Mouse (Mus musculus) kidney, postnatal 0 days (tissue): Measurements from ENCODE around the gene Ccdc97. TPM values are rescaled to one million over a fixed set of nuclear protein-coding genes. Genes with fewer than 3 reads are reported as not detected.

ENCODE experiments used
- ATAC-seq: fragments of 200-750 bp; cut with Nextera tagmentation; replicated peaks from 2 replicates; pipeline ENCODE4 v1.8.0; 2017; ENCODE audit warnings: low read depth, moderate number of reproducible peaks, moderate TSS enrichment, moderate library complexity; ENCODE audit not compliant: low FRiP score
- DNase-seq: peaks from one replicate; pipeline ENCODE4 v3.0.0-alpha.2; 2016; ENCODE audit warnings: low spot score
- H3K27ac ChIP-seq: fragments of 300-500 bp; sonication (generic); 2 replicates; pipeline ENCODE4 v1.5.1; 2014; ENCODE audit warnings: mild to moderate bottlenecking
- H3K27me3 ChIP-seq: fragments of 300-500 bp; sonication (generic); 2 replicates; pipeline ENCODE4 v1.6.1; 2014; ENCODE audit warnings: low read length, mixed read lengths; ENCODE audit not compliant: insufficient read depth
- H3K36me3 ChIP-seq: fragments of 300-500 bp; sonication (generic); 2 replicates; pipeline ENCODE4 v1.6.1; 2014; ENCODE audit warnings: low read length, mixed read lengths; ENCODE audit not compliant: insufficient read depth
- H3K4me1 ChIP-seq: fragments of 300-500 bp; sonication (generic); replicated peaks from 2 replicates; pipeline ENCODE4 v1.6.1; 2014; ENCODE audit warnings: antibody characterized with exemption, low read length, mixed read lengths; ENCODE audit not compliant: insufficient read depth
- H3K4me2 ChIP-seq: fragments of 300-500 bp; sonication (generic); 2 replicates; pipeline ENCODE4 v1.6.1; 2014; ENCODE audit warnings: mild to moderate bottlenecking, low read length, moderate library complexity, mixed read lengths
- H3K4me3 ChIP-seq: fragments of 300-500 bp; sonication (generic); replicated peaks from 2 replicates; pipeline ENCODE4 v1.5.1; 2014; ENCODE audit warnings: low read depth, low read length
- H3K9ac ChIP-seq: fragments of 300-500 bp; sonication (generic); 2 replicates; pipeline ENCODE4 v1.6.1; 2014; ENCODE audit warnings: low read depth, low read length
- H3K9me3 ChIP-seq: fragments of 300-500 bp; sonication (generic); replicated peaks from 2 replicates; pipeline ENCODE4 v1.6.1; 2016; ENCODE audit warnings: low read length, inconsistent platforms, mixed read lengths
- CTCF ChIP-seq: IDR thresholded peaks from 2 replicates; pipeline ENCODE4 v1.5.1; 2016; ENCODE audit warnings: antibody characterized with exemption, low read depth, mild to moderate bottlenecking, moderate library complexity
- WGBS: fragments of 180-500 bp; shearing (Covaris S2); extraction: QIAGEN DNeasy Blood & Tissue Kit; methylation state at CpG from one replicate; pipeline ENCODE4 v1.1.7; 2014; 5-methylcytosine and 5-hydroxymethylcytosine counted together
- polyA plus RNA-seq: library from polyadenylated mRNA; unstranded; fragments of >200 nt; fragmentation: Nextera tagmentation; extraction: Ambion mirVana; gene quantifications from 2 replicates; pipeline ENCODE4 v1.2.1, GENCODE M21; 2015

Ccdc97 gene
- polyA plus RNA-seq, 1 experiment from 2014 or later: 19.4 TPM

DNA sequence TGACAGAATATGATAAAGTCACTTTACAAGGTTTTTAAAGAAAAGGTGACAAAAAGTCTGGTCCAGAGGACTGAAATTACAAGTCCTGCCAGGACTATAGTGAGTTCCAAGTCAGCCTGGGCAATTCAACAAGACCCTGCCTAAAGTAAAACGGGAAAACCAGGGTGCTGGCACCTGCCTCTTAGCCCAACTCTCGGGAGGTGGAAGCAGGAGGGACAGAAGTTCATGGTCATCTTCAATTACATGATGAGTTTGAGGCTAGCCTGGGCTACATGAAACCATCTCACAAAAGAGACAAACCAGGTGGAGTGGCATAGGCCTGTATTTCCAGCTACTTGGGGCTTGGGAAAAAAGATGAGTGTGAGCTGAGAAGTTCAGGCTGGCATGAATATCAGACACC lies 47.2 kb downstream of the Ccdc97 start:
- no peak for ATAC-seq
- WGBS: 69% methylated on average over 2 of the region's 2 CpGs
- no peak for DNase-seq
- peaks cover 11% of the 10 kb centered on the region; the same call in 1 of the 2 replicates for H3K36me3 ChIP-seq
- no peak overlapping the region for H3K4me3 ChIP-seq
- H3K27ac ChIP-seq: no peak overlapping the region
- H3K4me2 ChIP-seq: no peak overlapping the region
- H3K27me3 ChIP-seq: no peaks in the 10 kb centered on the region
- no peaks in the 10 kb centered on the region for H3K4me1 ChIP-seq
- H3K9ac ChIP-seq: no peak overlapping the region
- no peaks in the 10 kb centered on the region for H3K9me3 ChIP-seq
- no peak for TF ChIP-seq CTCF

GRCm38 (mm10) chr7:25670096-25670495 lies 48.8 kb downstream of the Ccdc97 start:
- peaks cover 13% of the 10 kb centered on the region; the same call in 1 of the 2 replicates for H3K36me3 ChIP-seq
- no peak overlapping the region for H3K9ac ChIP-seq
- no peak overlapping the region for H3K27ac ChIP-seq
- no peaks in the 10 kb centered on the region for H3K9me3 ChIP-seq
- no peaks in the 10 kb centered on the region for H3K27me3 ChIP-seq
- no peaks in the 10 kb centered on the region for H3K4me1 ChIP-seq
- DNase-seq: no peak
- TF ChIP-seq CTCF: no peak
- ATAC-seq: no peak
- H3K4me3 ChIP-seq: no peak overlapping the region
- no peak overlapping the region for H3K4me2 ChIP-seq
- WGBS: 87% methylated on average over 4 of the region's 4 CpGs

GRCm38 (mm10) chr7:25669631-25670030 lies 49.3 kb downstream of the Ccdc97 start:
- ATAC-seq: no peak
- no peak overlapping the region for H3K27ac ChIP-seq
- peaks cover 16% of the 10 kb centered on the region for H3K36me3 ChIP-seq
- H3K4me1 ChIP-seq: no peaks in the 10 kb centered on the region
- H3K9me3 ChIP-seq: no peaks in the 10 kb centered on the region
- H3K27me3 ChIP-seq: no peaks in the 10 kb centered on the region
- DNase-seq: no peak
- no peak overlapping the region for H3K4me2 ChIP-seq
- no peak overlapping the region for H3K9ac ChIP-seq
- H3K4me3 ChIP-seq: no peak overlapping the region
- no peak for TF ChIP-seq CTCF
- WGBS: 78% methylated on average over 9 of the region's 9 CpGs

GRCm38 (mm10) chr7:25669158-25669557 lies 49.7 kb downstream of the Ccdc97 start:
- Histone ChIP-seq H3K27ac (no peak overlapping the region), H3K4me2 (no peak overlapping the region), H3K9ac (no peak overlapping the region), H3K4me1 (no peaks in the 10 kb centered on the region), H3K4me3 (no peak overlapping the region), H3K9me3 (no peaks in the 10 kb centered on the region), H3K27me3 (no peaks in the 10 kb centered on the region), H3K36me3 (peaks cover 21% of the 10 kb centered on the region)
- no peak for DNase-seq
- WGBS: 89% methylated on average over 10 of the region's 10 CpGs
- ATAC-seq: no peak
- no peak for TF ChIP-seq CTCF

DNA sequence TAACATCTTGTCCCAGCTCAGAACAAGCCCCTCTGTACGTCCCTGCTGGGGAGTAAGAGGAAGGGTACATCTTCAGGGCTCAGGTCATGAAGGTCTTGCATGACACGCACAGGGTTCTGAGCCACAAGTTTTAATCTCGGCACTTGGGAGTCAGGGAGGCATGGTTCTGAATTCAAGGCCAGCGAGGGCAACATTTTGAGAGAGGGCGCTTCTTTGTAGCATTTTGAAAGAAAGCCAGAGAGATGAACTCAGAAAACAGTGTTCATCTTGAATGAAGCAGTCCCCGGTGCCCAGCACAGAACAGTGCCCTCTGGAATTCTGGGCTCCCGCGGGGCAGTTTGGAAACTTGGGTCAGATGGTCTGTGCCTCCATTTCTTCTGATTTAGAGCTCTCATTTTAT lies 52.5 kb downstream of the Ccdc97 start:
- Histone ChIP-seq H3K9me3 (no peaks in the 10 kb centered on the region), H3K4me1 (no peaks in the 10 kb centered on the region), H3K36me3 (peaks cover 26% of the 10 kb centered on the region), H3K9ac (no peak overlapping the region), H3K27me3 (no peaks in the 10 kb centered on the region), H3K4me2 (no peak overlapping the region), H3K4me3 (no peak overlapping the region), H3K27ac (no peak overlapping the region)
- ATAC-seq (no peak), DNase-seq (no peak)
- WGBS: 90% methylated on average over 8 of the region's 8 CpGs
- no peak for TF ChIP-seq CTCF

Other genes with a start within 250 kb of the Ccdc97 start
- 4.7 and 6.3 TPM in 2 replicates for gene Ceacam1, start 241.5 kb downstream of the Ccdc97 start, polyA plus RNA-seq
- 0.07 TPM in 1 of 2 replicates, not detected in the other for gene Ceacam2, start 179.2 kb downstream of the Ccdc97 start, polyA plus RNA-seq
- 10.1 and 11.2 TPM in 2 replicates for gene Erich4, start 103.2 kb downstream of the Ccdc97 start, polyA plus RNA-seq
- gene Dmac2, start 99.7 kb downstream of the Ccdc97 start, polyA plus RNA-seq: 68.6 and 68.9 TPM in 2 replicates
- 9.3 and 11.4 TPM in 2 replicates for gene B3gnt8, start 92.4 kb downstream of the Ccdc97 start, polyA plus RNA-seq
- gene Bckdha, start 60.1 kb downstream of the Ccdc97 start, polyA plus RNA-seq: 90.1 and 96.3 TPM in 2 replicates
- 76.8 and 78.6 TPM in 2 replicates for gene Exosc5, start 59.9 kb downstream of the Ccdc97 start, polyA plus RNA-seq
- gene Tmem91, start 43.9 kb downstream of the Ccdc97 start, polyA plus RNA-seq: 1.0 and 1.1 TPM in 2 replicates
- gene B9d2, start 38.3 kb downstream of the Ccdc97 start, polyA plus RNA-seq: 31.4 and 32.3 TPM in 2 replicates
- 3.2 and 3.6 TPM in 2 replicates for gene Tgfb1, start 32.1 kb downstream of the Ccdc97 start, polyA plus RNA-seq
- 50.0 and 56.0 TPM in 2 replicates for gene Hnrnpul1, start 35.7 kb upstream of the Ccdc97 start, polyA plus RNA-seq
- gene Axl, start 69.6 kb upstream of the Ccdc97 start, polyA plus RNA-seq: 95.7 and 110 TPM in 2 replicates
- gene Cyp2s1, start 97.8 kb upstream of the Ccdc97 start, polyA plus RNA-seq: 25.4 and 26.7 TPM in 2 replicates
- not detected in 2 replicates for gene Cyp2b10, start 178.5 kb upstream of the Ccdc97 start, polyA plus RNA-seq